Mouse (Mus musculus): ENCODE data around the gene Ccdc14. TPM values are rescaled to one million over a fixed set of nuclear protein-coding genes. Genes with fewer than 3 reads are reported as not detected.
"Not testable (repeated sequence)": the region's sequence is repeated elsewhere in the genome, so short reads cannot be mapped to it uniquely, and the experiment has no call there.

The Ccdc14 gene
- polyA plus RNA-seq, 1 experiment = 2.4 TPM

DNA sequence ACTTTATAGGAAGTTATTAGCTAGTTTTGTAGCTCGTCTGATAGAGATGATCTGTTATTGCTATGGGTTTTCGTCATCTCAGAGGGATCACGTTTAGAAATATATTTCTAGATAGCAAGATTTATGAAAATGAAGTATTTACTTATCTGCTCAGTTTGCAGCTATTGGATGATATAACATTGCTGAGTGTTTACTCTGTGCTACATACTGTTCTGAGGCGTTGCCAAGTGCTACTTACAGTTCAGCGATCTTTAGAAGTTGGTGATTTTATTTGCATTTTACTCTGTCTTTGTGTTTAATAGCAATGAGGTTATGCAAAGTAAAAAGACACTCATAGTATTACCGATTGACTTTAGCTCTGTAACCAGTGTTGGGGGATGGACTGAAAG is 10.4 kb downstream of the Ccdc14 start:
- Histone ChIP-seq H3K4me1 (ENCODE audit: control insufficient read depth, insufficient read depth, low read length) (peaks cover 3% of the 10 kb centered on the region; the same call in 1 of the 2 replicates), H3K4me3 (replicated peaks; ENCODE audit: extremely low read depth, low read depth, low read length) (no peak overlapping the region)
- TF ChIP-seq CTCF (IDR thresholded peaks at IDR 0.05; ENCODE audit: insufficient read depth, low read length) (no peak), POLR2A (IDR thresholded peaks at IDR 0.05; ENCODE audit: borderline replicate concordance, extremely low read depth, low read depth, low read length) (no peak)
- DNase-seq = no peak
- WGBS = 59% methylated on average over 6 of the region's 6 CpGs

DNA sequence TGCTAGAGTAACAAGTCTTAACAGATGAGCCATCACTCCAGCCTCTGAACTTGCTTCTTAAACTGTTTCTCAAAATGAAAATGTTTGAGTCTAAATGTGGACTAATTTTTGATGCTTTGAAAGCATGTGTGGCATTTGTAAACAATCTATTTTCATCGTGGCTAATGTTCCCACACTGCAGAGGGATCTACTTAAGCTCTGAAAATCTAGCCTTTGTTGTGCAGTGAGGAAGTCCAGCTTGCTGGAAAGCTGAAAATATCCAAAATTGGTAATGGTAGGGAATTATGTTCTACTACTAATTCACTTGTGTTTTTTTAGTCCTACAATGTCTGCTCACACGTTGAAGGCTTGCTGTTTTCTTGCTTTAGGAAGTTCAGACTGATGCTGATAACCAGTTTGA is 15.6 kb downstream of the Ccdc14 start:
- H3K4me1 ChIP-seq (ENCODE audit: control insufficient read depth, insufficient read depth, low read length) = no peaks in the 10 kb centered on the region
- WGBS = 59% methylated on average over 2 of the region's 2 CpGs
- DNase-seq = no peak
- no peak overlapping the region for H3K4me3 ChIP-seq (replicated peaks; ENCODE audit: extremely low read depth, low read depth, low read length)
- TF ChIP-seq POLR2A (IDR thresholded peaks at IDR 0.05; ENCODE audit: borderline replicate concordance, extremely low read depth, low read depth, low read length) (no peak), CTCF (IDR thresholded peaks at IDR 0.05; ENCODE audit: insufficient read depth, low read length) (no peak)

DNA sequence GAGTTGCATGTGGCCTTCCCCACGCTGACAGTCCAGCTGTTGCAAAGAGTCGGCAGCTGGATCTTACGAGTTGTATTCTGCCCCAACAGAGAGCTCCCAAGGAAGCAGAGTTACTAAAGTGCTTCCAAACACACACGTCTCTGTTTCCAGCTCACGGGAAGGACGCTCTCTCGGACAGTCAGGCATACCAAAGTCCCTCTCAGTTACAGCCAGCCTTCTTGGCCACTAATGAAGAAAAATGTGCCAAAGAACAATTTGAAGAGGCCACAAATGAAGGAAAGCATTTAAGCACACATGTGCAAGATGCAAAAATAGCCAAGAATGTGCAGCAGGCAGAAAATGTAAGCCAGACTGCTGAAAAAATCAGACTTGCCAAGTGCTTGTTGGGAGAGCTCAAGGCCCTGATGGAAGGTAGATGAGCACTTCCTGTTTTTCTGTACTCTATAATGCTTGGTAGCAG is 16.1 kb downstream of the Ccdc14 start:
- no peak for DNase-seq
- 64% methylated on average over 7 of the region's 7 CpGs for WGBS
- TF ChIP-seq CTCF (IDR thresholded peaks at IDR 0.05; ENCODE audit: insufficient read depth, low read length) (no peak), POLR2A (IDR thresholded peaks at IDR 0.05; ENCODE audit: borderline replicate concordance, extremely low read depth, low read depth, low read length) (no peak)
- Histone ChIP-seq H3K4me1 (ENCODE audit: control insufficient read depth, insufficient read depth, low read length) (no peaks in the 10 kb centered on the region), H3K4me3 (replicated peaks; ENCODE audit: extremely low read depth, low read depth, low read length) (no peak overlapping the region)

DNA sequence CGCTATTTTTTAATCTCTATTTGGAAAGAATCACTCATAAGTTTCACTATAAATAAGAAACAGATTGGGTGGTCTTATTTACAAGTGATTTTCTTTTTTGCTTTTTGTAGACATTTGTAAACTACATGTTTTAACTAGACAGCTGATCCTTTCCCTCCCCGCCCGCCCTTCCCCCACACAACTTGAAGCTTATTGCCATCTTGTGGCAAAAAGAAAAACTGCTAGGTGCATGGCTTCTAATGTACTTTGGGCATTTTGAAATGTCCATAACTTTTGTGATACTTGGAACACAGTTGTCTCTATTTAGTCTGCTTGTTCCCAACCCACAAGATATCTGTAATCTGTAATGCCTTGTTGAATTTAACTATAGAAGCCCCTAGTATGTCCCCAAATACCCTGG is 21.1 kb downstream of the Ccdc14 start:
- H3K4me3 ChIP-seq (replicated peaks; ENCODE audit: extremely low read depth, low read depth, low read length) = no peak overlapping the region
- TF ChIP-seq CTCF (IDR thresholded peaks at IDR 0.05; ENCODE audit: insufficient read depth, low read length) (peak; percentile 13; the same call in 1 of the 2 replicates), POLR2A (IDR thresholded peaks at IDR 0.05; ENCODE audit: borderline replicate concordance, extremely low read depth, low read depth, low read length) (no peak)
- no peak for DNase-seq
- no peaks in the 10 kb centered on the region for H3K4me1 ChIP-seq (ENCODE audit: control insufficient read depth, insufficient read depth, low read length)
- 71% methylated on average over 3 of the region's 3 CpGs for WGBS

DNA sequence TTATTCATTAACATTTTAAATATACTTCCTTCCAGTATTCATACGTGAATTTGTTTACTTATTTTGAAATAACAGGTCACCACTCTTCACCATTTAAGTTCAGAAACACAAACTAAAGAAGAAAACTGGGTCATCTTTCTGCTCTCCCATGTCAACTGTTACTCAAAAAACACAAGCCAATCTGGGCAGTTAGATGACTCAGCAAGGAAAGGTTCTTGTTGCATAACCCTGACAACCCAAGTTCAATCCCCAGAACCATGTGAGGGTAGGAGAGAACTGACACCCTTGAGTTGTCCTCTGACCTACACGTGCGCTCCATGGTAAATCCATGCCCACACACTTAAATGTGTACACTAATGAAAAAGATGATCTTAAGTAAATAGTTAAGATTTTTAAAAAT is 34.7 kb downstream of the Ccdc14 start:
- DNase-seq = no peak
- no peak for TF ChIP-seq CTCF (IDR thresholded peaks at IDR 0.05; ENCODE audit: insufficient read depth, low read length)
- no peak for TF ChIP-seq POLR2A (IDR thresholded peaks at IDR 0.05; ENCODE audit: borderline replicate concordance, extremely low read depth, low read depth, low read length)
- WGBS = 89% methylated on average over 3 of the region's 3 CpGs
- Histone ChIP-seq H3K4me3 (replicated peaks; ENCODE audit: extremely low read depth, low read depth, low read length) (no peak overlapping the region), H3K4me1 (ENCODE audit: control insufficient read depth, insufficient read depth, low read length) (no peaks in the 10 kb centered on the region)

DNA sequence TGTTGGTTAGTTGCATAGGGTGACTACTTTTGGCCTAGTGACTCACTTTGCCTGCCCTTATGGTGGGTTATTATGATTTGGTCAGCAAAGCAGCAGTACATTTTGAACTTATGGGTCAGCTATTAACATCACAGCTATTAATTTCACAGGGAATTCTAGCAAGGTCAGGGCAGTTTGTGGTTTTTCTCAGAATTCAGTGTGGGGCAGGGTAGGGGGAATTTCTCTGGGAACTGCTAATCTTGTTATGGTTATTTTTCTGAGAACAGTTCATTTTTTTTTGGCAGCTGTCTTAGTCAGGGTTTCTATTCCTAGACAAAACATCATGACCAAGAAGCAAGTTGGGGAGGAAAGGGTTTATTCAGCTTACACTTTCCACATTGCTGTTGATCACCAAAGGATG is 38.2 kb downstream of the Ccdc14 start:
- not testable (repeated sequence) for H3K4me3 ChIP-seq (replicated peaks; ENCODE audit: extremely low read depth, low read depth, low read length); H3K4me1 ChIP-seq (ENCODE audit: control insufficient read depth, insufficient read depth, low read length); DNase-seq

DNA sequence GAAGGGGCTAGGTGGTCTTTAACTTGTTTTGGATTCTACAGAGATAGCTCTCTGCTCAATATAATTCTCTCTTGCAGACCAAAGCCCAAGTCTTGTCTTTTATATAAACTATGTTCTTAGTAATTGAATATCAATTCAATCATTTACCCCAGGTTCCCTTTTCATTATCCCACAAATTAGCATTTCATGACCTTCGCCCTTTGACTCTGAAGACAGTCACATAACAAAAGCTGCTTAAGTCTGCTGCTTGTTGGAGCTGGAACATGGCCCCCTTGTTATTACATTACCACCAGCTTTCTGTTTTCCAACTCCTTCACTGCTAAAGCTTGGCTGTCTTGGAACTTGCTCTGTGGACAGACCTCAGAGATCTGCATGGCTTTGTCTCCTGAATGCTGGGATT is 39.0 kb downstream of the Ccdc14 start:
- 100% methylated on average over 1 of the region's 1 CpGs for WGBS
- Histone ChIP-seq H3K4me3 (replicated peaks; ENCODE audit: extremely low read depth, low read depth, low read length) (no peak overlapping the region), H3K4me1 (ENCODE audit: control insufficient read depth, insufficient read depth, low read length) (no peaks in the 10 kb centered on the region)
- TF ChIP-seq POLR2A (IDR thresholded peaks at IDR 0.05; ENCODE audit: borderline replicate concordance, extremely low read depth, low read depth, low read length) (no peak), CTCF (IDR thresholded peaks at IDR 0.05; ENCODE audit: insufficient read depth, low read length) (no peak)
- no peak for DNase-seq

DNA sequence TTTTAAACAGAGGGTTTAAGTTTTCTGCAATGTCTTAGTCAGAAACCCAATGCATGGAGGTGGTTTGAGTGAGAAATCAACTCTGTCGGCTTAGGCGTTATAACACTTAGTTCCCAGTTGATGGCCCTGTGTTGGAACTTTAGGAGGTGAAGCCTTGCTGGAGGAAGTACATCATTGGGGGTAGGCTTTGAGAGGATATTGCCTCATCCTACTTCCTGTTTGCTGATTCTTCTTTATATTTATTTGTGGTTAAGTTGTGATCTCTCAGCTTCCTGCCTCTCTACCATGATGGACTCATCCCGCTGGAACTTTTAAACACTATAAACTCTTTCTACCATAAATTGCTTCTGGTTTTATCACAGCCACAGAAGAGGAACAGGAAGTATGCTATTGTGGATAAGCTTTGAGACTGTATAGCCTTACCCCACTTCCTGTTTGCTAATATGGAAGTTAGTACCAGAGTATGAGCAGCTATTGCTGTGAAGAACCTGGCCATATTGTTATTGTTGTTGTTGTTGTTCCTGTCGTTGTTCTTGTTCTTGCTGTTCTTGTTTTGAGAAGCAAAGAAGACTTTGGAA is 48.3 kb downstream of the Ccdc14 start:
- H3K4me1 ChIP-seq (ENCODE audit: control insufficient read depth, insufficient read depth, low read length) = no peaks in the 10 kb centered on the region
- H3K4me3 ChIP-seq (replicated peaks; ENCODE audit: extremely low read depth, low read depth, low read length) = no peak overlapping the region
- no peak for DNase-seq
- WGBS = 75% methylated on average over 4 of the region's 4 CpGs
- no peak for TF ChIP-seq CTCF (IDR thresholded peaks at IDR 0.05; ENCODE audit: insufficient read depth, low read length)
- no peak for TF ChIP-seq POLR2A (IDR thresholded peaks at IDR 0.05; ENCODE audit: borderline replicate concordance, extremely low read depth, low read depth, low read length)

DNA sequence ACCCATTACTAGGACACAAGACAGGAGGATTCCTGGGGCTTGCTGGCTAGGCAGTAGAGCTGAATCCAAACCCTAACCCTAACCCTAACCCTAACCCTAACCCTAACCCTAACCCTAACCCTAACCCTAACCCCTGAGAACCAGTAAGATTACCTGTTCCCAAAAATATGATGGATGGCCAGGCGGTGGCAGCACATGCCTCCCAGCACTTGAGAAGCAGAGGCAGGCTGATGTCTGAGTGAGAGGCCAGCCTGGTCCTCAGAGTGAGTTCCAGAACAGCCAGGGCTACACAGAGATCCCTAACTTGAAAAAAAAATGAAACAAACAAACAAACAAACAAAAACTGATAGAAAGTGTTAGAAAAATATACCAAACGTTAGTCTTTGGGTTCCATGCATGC is 52.5 kb downstream of the Ccdc14 start:
- 46% methylated on average over 2 of the region's 2 CpGs for WGBS
- Histone ChIP-seq H3K4me3 (replicated peaks; ENCODE audit: extremely low read depth, low read depth, low read length) (no peak overlapping the region), H3K4me1 (ENCODE audit: control insufficient read depth, insufficient read depth, low read length) (peaks cover 5% of the 10 kb centered on the region)
- peak; percentile 25; the same call in 1 of the 2 replicates for TF ChIP-seq CTCF (IDR thresholded peaks at IDR 0.05; ENCODE audit: insufficient read depth, low read length)
- TF ChIP-seq POLR2A (IDR thresholded peaks at IDR 0.05; ENCODE audit: borderline replicate concordance, extremely low read depth, low read depth, low read length) = no peak
- DNase-seq = no peak

DNA sequence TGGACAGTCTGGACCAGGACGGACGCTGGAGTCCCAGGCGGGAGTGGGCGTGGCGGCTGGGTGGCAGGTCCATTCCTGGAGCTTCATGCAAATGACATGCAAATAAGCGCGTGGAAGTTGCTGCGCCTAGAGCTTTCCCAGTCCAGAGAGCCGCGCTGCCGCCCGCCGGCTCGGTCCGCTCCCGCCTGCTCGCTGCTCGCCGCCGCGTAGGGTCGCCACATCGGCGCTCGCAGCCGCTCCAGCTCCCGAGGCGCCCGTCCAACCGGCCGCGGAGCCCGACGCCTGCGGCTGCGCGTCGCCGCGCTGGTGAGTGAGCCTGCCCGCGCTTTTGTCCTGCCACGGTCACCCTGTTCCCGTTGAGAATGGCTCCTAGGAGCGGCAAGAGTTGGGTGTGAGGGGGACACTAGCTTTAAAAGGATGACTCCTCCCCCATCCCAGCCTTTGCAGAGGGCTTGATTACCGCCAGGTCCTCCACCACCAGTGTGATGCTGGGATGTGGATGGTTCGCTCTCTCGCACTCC is 54.7 kb downstream of the Ccdc14 start, which contains the start of gene Mylk:
Mylk (plus strand) TSS at position 146 of the 521 bp plus-strand sequence.
- peak; percentile 82 for DNase-seq
- peak within 1 kb of the TSS; percentile 69 for H3K4me3 ChIP-seq (replicated peaks; ENCODE audit: extremely low read depth, low read depth, low read length)
- TF ChIP-seq CTCF (IDR thresholded peaks at IDR 0.05; ENCODE audit: insufficient read depth, low read length) (no peak), POLR2A (IDR thresholded peaks at IDR 0.05; ENCODE audit: borderline replicate concordance, extremely low read depth, low read depth, low read length) (peak; percentile 80; the same call in 1 of the 2 replicates)
- under 1% methylated on average over 48 of the region's 48 CpGs for WGBS
- H3K4me1 ChIP-seq (ENCODE audit: control insufficient read depth, insufficient read depth, low read length) = peaks cover 7% of the 10 kb centered on the region

All from lung, adult 2 months (tissue).